Mouse (Mus musculus): Measurements from ENCODE around the gene Stat3.

DNA sequence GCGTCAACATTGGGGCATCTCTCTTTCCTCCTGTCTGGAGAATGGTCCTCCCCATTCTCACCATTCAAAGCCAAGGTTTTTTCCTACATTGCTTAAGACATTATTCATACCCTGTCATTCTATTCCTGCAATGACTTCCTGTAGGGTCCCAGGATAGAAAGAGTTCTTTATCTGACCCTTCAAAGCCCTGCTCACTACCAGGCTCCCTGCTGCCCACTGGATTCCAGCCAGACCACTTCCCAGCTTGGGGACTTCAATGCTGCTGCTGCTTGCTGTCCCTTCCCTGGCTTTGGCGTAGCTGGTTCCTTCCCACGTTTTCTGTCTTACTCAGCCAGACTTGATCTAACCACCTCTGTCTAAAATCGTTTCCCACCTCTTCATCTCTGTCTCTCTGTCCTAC is 7.5 kb upstream of the Stat3 start:
- TF ChIP-seq GATA1 (IDR thresholded peaks at IDR 0.05; ENCODE audit: low read length) (no peak), TAL1 (IDR thresholded peaks at IDR 0.05; ENCODE audit: low read length) (no peak)

Data from erythroblast, embryonic 14.5 days (primary cell).